Mouse (Mus musculus) heart, postnatal 0 days (tissue): ENCODE measurements around the gene Ncoa5.

Experiments
- CTCF ChIP-seq: IDR thresholded peaks from 2 replicates; pipeline ENCODE4 v1.5.1; 2016; ENCODE audit warnings: antibody characterized with exemption, control low read depth, low read depth
- EP300 ChIP-seq: IDR thresholded peaks from 2 replicates; pipeline ENCODE4 v1.6.1; 2016; ENCODE audit warnings: antibody characterized with exemption, low read depth

GRCm38 (mm10) chr2:164964242-164964894 lies 70.3 kb downstream of the Ncoa5 start:
- TF ChIP-seq CTCF (no peak), EP300 (no peak)
